Mouse (Mus musculus) kidney, embryonic 15.5 days (tissue): ENCODE measurements around the gene Gtpbp10. TPM values are rescaled to one million over a fixed set of nuclear protein-coding genes. Genes with fewer than 3 reads are reported as not detected.

Experiments used
- ATAC-seq: fragments of 200-750 bp; cut with Nextera tagmentation; replicated peaks from 2 replicates; pipeline ENCODE4 v1.8.0; 2017; ENCODE audit warnings: moderate TSS enrichment; ENCODE audit not compliant: low FRiP score
- H3K27ac ChIP-seq: fragments of 300-500 bp; sonication (generic); 2 replicates; pipeline ENCODE4 v1.5.1; 2015; ENCODE audit warnings: mild to moderate bottlenecking, inconsistent platforms
- H3K27me3 ChIP-seq: fragments of 300-500 bp; sonication (generic); 2 replicates; pipeline ENCODE4 v1.6.1; 2015; ENCODE audit warnings: inconsistent platforms
- H3K36me3 ChIP-seq: fragments of 300-500 bp; sonication (generic); 2 replicates; pipeline ENCODE4 v1.6.1; 2015; ENCODE audit warnings: inconsistent platforms
- H3K4me1 ChIP-seq: fragments of 300-500 bp; sonication (generic); 2 replicates; pipeline ENCODE4 v1.6.1; 2015; ENCODE audit warnings: inconsistent platforms
- H3K4me2 ChIP-seq: fragments of 300-500 bp; sonication (generic); 2 replicates; pipeline ENCODE4 v1.6.1; 2015; ENCODE audit warnings: moderate library complexity, mild to moderate bottlenecking, inconsistent platforms
- H3K4me3 ChIP-seq: fragments of 300-500 bp; sonication (generic); replicated peaks from 2 replicates; pipeline ENCODE4 v1.5.1; 2015; ENCODE audit warnings: mild to moderate bottlenecking, inconsistent platforms
- H3K9ac ChIP-seq: fragments of 300-500 bp; sonication (generic); 2 replicates; pipeline ENCODE4 v1.6.1; 2015; ENCODE audit warnings: mild to moderate bottlenecking, inconsistent platforms
- H3K9me3 ChIP-seq: fragments of 300-500 bp; sonication (generic); replicated peaks from 2 replicates; pipeline ENCODE4 v1.6.1; 2016; ENCODE audit warnings: inconsistent platforms
- WGBS: fragments of 180-500 bp; shearing (Covaris S2); methylation state at CpG from one replicate; pipeline ENCODE4 v1.1.7; 2015; ENCODE audit warnings: mixed read lengths; 5-methylcytosine and 5-hydroxymethylcytosine counted together
- polyA plus RNA-seq: library from polyadenylated mRNA; unstranded; fragments of >200 nt; fragmentation: Nextera tagmentation; extraction: Ambion mirVana; gene quantifications from 2 replicates; pipeline ENCODE4 v1.2.1, GENCODE M21; 2015

Gtpbp10 gene
- polyA plus RNA-seq, 1 experiment from 2014 or later = 31.5 TPM

DNA sequence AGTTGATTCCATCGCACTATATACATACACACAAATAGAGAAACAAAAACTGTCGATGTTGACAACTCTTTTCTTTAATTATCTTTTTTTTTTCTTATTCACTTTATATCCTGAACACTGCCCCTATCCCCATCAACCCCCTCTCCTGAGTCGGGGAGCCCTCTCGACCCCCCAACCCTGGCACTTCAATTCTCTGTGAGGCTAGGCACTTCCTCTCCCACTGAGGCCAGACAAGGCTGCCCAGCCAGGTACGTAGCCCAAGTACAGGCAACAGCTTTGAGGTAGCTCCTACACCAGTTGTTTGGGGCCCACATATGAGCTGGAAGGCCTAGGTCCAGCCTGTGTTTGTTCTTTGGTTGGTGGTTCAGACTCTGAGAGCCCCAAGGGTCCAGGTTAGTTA lies 43.9 kb downstream of the Gtpbp10 start:
- H3K4me1 ChIP-seq = peaks cover 4% of the 10 kb centered on the region; the same call in 1 of the 2 replicates
- peak overlapping the region; percentile 78; the same call in 1 of the 2 replicates for H3K4me2 ChIP-seq
- H3K27ac ChIP-seq = no peak overlapping the region
- WGBS = 81% methylated on average over 5 of the region's 5 CpGs
- H3K9ac ChIP-seq = no peak overlapping the region
- 0 out of 2 replicates have a peak, but pooled peaks cover 2% of the 10 kb centered on the region for H3K27me3 ChIP-seq
- ATAC-seq = no peak
- peaks cover 8% of the 10 kb centered on the region; the same call in 1 of the 2 replicates for H3K36me3 ChIP-seq
- no peak overlapping the region for H3K4me3 ChIP-seq
- no peaks in the 10 kb centered on the region for H3K9me3 ChIP-seq

DNA sequence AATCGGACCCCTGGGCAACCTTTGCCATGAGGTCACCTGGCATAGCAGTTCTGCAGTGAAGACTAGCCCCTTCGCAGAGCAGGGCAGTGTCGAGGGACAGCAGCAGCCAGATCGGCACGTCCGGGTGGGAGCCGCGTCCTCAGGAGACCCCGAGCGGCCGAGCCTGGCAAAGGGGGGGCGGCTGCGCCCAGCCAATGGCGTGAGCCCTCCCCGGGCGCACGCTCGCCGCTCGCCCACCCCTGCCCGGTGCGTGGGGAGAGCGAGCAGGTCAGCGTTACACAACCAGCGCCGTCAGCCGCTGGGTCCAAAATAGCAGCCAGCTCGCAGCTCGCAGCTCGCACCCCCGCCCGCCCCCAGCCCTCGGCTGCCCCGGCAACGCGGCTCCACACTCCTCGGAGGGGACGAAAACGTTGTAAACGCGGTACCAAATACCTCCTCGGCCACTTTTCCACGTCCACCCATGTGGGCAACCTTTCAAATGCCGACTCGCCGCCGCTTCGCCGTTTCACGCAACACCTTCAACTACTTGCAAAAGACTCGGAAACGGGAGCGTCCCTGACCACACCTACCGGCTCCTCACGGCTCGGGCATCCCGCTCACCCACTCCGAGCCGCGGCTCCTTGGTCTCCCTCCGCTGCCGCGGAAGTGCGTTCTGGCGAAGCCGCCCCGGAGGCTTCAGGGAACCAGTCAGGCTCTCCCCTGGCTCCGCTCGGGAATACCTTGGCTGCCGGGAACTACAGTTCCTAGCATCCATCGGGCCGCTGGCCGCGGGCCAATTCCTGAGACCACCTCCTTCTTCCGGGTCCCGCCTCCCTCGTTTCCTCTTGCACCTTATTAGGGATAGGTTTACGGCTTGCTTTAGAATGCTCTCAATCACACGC lies 44.9 kb downstream of the Gtpbp10 start, which contains the start of gene Cldn12:
Cldn12 (minus strand) TSS at position 763 of the 881 bp plus-strand sequence.
- ATAC-seq = peak; percentile 97
- Histone ChIP-seq H3K36me3 (peaks cover 9% of the 10 kb centered on the region; the same call in 1 of the 2 replicates), H3K4me2 (peak within 1 kb of the TSS; percentile 78), H3K27ac (peak within 1 kb of the TSS; percentile 92), H3K9ac (peak within 1 kb of the TSS; percentile 72), H3K4me1 (peaks cover 4% of the 10 kb centered on the region; the same call in 1 of the 2 replicates), H3K9me3 (no peaks in the 10 kb centered on the region), H3K4me3 (peak within 1 kb of the TSS; percentile 72), H3K27me3 (no peaks in the 10 kb centered on the region)
- WGBS = under 1% methylated on average over 78 of the region's 79 CpGs

DNA sequence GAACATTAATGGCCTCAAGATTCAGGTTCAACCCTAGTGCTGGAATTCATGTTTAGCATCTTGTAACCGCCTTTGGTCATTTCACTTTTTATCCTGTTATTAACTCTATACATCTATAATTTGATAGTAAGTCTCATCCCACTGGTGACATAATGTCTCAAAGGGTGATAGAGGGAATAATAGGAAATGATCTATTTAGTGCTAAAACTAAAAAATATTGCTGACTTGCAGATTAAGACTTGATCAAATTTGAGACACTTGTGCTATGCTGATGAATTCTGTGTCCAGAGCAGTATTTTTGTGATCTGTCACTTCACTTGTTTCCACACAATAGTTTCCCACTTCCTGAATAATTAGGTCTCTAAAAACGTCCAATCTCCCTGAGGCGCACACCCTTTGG lies 47.9 kb downstream of the Gtpbp10 start:
- no peaks in the 10 kb centered on the region for H3K27me3 ChIP-seq
- ATAC-seq = no peak
- H3K9me3 ChIP-seq = no peaks in the 10 kb centered on the region
- 86% methylated on average over 3 of the region's 3 CpGs for WGBS
- H3K4me1 ChIP-seq = peaks cover 4% of the 10 kb centered on the region; the same call in 1 of the 2 replicates
- H3K4me3 ChIP-seq = no peak overlapping the region
- H3K36me3 ChIP-seq = peaks cover 26% of the 10 kb centered on the region
- no peak overlapping the region for H3K4me2 ChIP-seq
- H3K9ac ChIP-seq = no peak overlapping the region
- H3K27ac ChIP-seq = no peak overlapping the region

DNA sequence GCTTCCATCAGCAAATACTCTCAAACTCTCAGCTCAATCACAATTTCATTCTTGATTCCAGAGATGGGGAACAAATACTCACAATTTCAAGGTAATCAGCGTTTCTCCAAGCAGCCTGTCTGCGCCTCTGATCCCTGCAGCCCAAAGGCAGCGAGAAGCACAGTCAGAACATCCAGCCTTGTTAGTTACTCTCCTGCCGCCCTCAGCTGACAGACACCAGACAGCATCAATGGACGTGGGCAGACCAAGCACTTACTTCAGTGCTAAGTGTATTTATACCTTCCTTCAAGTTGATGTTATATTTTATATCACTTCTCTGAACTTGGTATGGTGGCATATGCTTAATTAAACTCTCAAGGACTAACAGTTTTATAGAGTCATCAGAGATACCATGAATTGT lies 48.3 kb downstream of the Gtpbp10 start:
- no peak overlapping the region for H3K4me2 ChIP-seq
- H3K9ac ChIP-seq = no peak overlapping the region
- 81% methylated on average over 5 of the region's 5 CpGs for WGBS
- H3K27me3 ChIP-seq = no peaks in the 10 kb centered on the region
- no peak for ATAC-seq
- 0 out of 2 replicates have a peak overlapping the region, but pooled peaks have one; percentile 13 for H3K27ac ChIP-seq
- no peak overlapping the region for H3K4me3 ChIP-seq
- H3K4me1 ChIP-seq = peaks cover 4% of the 10 kb centered on the region; the same call in 1 of the 2 replicates
- peaks cover 29% of the 10 kb centered on the region for H3K36me3 ChIP-seq
- no peaks in the 10 kb centered on the region for H3K9me3 ChIP-seq

DNA sequence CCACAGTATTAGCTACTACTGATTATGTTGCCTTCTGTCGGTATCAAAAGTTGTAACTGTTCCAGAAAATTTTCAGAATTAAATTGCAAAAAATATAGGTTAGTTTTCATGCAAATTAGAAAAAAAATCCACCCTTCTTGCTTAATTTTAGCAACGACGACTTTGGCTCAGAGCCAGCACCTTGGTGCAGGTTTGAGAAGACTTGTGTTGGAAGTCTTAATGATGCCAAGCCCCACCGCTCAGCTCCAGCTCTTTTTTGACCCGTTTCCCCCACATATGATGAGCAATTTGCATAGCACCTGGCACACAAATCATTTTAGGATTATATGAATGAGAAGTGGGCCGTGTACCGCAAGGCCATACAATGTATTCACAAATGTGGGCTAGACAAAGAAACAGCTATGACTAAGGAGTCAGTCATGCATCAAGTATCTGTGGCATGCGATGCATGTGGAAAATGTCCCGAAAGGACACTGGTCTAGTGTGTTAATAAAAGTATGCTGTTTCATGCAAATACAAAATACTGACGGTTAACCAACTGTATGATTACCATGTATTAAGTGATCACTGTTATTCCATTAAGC lies 48.9 kb downstream of the Gtpbp10 start:
- no peaks in the 10 kb centered on the region for H3K9me3 ChIP-seq

DNA sequence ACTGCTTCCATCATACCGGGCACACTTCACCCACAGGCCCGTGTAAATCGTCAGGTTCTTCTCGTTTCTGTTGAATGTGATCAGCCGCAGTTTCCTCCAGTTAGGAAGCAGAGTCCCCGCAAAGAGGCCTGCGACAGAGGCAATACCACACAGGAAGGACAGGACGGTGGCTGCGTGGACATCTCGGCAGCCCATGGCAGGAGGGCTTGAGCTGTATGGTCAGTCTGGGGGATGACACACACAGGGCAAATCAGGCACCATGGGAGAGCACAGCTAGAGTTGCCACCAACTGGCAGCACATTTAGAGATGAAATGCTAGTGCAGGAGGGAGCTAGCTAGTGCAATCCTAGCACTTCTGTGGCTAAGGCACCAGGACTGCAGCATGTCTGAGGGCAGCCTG lies 51.1 kb downstream of the Gtpbp10 start:
- ATAC-seq = peak; percentile 53
- no peaks in the 10 kb centered on the region for H3K4me1 ChIP-seq
- WGBS = 87% methylated on average over 10 of the region's 10 CpGs
- H3K36me3 ChIP-seq = peaks cover 41% of the 10 kb centered on the region
- H3K27ac ChIP-seq = no peak overlapping the region
- H3K4me3 ChIP-seq = no peak overlapping the region
- H3K4me2 ChIP-seq = no peak overlapping the region
- no peaks in the 10 kb centered on the region for H3K27me3 ChIP-seq
- no peaks in the 10 kb centered on the region for H3K9me3 ChIP-seq
- no peak overlapping the region for H3K9ac ChIP-seq

More for the DNA sequence above, 48.9 kb downstream of the Gtpbp10 start:
- H3K4me3 ChIP-seq = no peak overlapping the region
- ATAC-seq = no peak
- WGBS = 73% methylated on average over 10 of the region's 10 CpGs
- peaks cover 31% of the 10 kb centered on the region for H3K36me3 ChIP-seq
- H3K4me1 ChIP-seq = peaks cover 4% of the 10 kb centered on the region; the same call in 1 of the 2 replicates
- H3K9ac ChIP-seq = no peak overlapping the region
- no peak overlapping the region for H3K4me2 ChIP-seq
- H3K27me3 ChIP-seq = no peaks in the 10 kb centered on the region
- H3K27ac ChIP-seq = no peak overlapping the region

DNA sequence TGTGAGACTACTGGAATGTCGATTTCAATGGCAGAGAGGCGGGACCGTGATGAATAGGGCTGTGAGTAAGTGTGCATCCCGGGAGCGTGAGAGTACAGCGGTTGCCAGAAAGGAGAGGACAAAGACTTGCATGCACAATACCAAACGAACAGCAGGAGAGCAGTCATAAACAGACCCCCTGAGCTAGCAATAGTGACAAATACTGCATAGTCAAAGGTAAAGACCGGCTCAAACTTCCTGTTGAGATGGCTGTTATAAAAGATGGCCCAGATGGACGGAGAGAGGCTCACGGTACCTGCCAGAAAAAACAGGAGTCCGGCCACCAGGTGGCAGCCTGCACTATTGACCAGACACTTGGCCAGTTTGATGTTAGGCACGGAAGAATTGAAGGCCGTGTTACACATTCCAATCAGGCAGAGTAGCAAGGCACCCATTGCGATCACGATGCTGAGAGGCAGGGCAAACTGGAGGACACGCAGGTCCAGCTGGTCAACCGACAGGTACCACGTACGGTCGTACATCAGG lies 51.6 kb downstream of the Gtpbp10 start:
- no peak overlapping the region for H3K4me3 ChIP-seq
- no peaks in the 10 kb centered on the region for H3K4me1 ChIP-seq
- WGBS = 57% methylated on average over 20 of the region's 20 CpGs
- H3K9ac ChIP-seq = no peak overlapping the region
- peaks cover 41% of the 10 kb centered on the region for H3K36me3 ChIP-seq
- H3K27me3 ChIP-seq = no peaks in the 10 kb centered on the region
- no peak overlapping the region for H3K4me2 ChIP-seq
- ATAC-seq = peak; percentile 55; the same call in 1 of the 2 replicates
- H3K27ac ChIP-seq = no peak overlapping the region
- H3K9me3 ChIP-seq = no peaks in the 10 kb centered on the region

DNA sequence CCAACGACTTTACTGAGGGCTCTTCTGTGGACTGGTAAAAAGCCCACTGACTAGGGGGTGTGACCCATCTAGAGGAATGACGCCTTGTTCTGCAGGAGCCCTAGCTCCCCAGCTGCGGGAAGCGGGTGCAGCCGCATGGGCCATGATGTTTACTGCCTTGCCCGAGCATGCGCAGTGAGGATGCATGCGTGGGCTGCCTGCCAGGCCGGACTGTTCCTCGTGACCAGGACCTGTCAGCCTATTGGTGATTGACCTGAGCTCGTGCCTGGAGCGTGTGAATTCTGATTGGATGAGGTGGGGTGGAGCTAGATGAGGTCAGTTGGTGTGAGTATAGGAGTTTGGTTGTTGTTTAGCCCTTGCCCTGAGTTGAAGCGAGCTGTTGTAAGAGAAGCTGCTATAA lies 54.9 kb downstream of the Gtpbp10 start:
- no peak overlapping the region for H3K9ac ChIP-seq
- no peaks in the 10 kb centered on the region for H3K9me3 ChIP-seq
- 90% methylated on average over 13 of the region's 13 CpGs for WGBS
- no peaks in the 10 kb centered on the region for H3K4me1 ChIP-seq
- peaks cover 32% of the 10 kb centered on the region for H3K36me3 ChIP-seq
- no peak for ATAC-seq
- H3K4me3 ChIP-seq = no peak overlapping the region
- H3K27ac ChIP-seq = no peak overlapping the region
- H3K27me3 ChIP-seq = no peaks in the 10 kb centered on the region
- no peak overlapping the region for H3K4me2 ChIP-seq

DNA sequence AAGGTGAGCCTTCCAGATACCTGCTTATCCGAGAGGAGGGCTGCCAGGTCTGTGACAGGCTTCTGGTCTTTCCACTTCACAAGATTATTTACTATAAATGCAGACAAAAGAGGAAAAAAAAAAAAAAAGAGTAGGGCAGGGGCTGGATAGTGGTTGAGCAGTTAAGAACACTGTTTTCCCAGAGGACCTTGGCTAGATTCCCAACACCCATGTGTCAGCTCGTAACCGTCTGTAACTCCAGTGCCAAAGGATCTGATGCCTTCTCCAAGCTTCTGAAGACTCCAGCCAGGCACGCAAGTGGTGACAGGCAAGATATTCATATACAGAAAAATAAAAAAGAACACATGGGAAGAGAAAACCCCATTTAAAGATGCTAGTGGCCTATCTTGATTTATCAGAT lies 56.0 kb downstream of the Gtpbp10 start:
- ATAC-seq = no peak
- Histone ChIP-seq H3K4me1 (no peaks in the 10 kb centered on the region), H3K4me2 (no peak overlapping the region), H3K9me3 (no peaks in the 10 kb centered on the region), H3K27ac (no peak overlapping the region), H3K27me3 (no peaks in the 10 kb centered on the region), H3K9ac (no peak overlapping the region), H3K36me3 (peaks cover 32% of the 10 kb centered on the region), H3K4me3 (no peak overlapping the region)
- 93% methylated on average over 4 of the region's 4 CpGs for WGBS

DNA sequence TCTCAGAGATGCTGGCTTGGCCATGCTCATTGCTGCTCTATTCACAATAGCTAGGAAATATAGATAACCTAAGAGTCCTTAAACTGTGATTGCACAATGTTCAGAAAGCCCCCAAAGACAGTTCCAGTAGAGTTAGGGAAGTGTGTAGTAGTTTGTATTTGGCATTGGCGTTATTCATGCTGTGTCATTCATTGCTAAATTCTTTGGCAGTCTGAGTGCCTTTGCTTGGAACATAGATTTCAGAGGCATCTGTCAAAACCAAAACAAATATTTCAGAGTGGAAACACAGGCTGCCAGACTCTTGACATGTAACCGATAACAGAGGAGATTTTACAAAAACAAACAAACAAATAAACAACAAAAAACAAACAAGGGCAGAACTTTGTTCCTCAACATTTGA lies 57.8 kb downstream of the Gtpbp10 start:
- no peak for ATAC-seq
- WGBS = 85% methylated on average over 2 of the region's 2 CpGs
- Histone ChIP-seq H3K27me3 (no peaks in the 10 kb centered on the region), H3K9me3 (no peaks in the 10 kb centered on the region), H3K4me2 (no peak overlapping the region), H3K9ac (no peak overlapping the region), H3K36me3 (peaks cover 17% of the 10 kb centered on the region), H3K4me3 (no peak overlapping the region), H3K4me1 (no peaks in the 10 kb centered on the region; the same call in 1 of the 2 replicates), H3K27ac (no peak overlapping the region)

DNA sequence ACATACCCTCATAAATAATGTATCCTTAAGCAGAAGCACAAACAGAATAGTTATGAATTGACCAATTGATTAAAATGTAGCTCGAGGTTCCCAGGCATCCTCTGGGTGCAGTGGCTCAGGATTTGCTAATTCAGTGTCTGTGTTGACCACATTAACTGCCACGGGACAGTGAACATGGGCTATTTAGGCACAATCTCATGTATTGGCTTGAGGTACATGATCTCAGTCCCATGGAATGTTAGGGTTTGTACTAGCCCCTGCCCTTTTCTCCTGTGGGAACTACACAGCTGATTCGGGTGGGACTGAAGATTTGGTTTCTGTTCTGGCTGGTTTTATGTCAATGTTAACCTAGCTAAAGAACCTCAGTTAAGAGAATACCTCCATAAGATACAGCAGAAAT lies 62.9 kb downstream of the Gtpbp10 start:
- H3K9me3 ChIP-seq = no peaks in the 10 kb centered on the region
- H3K4me3 ChIP-seq = no peak overlapping the region
- no peak overlapping the region for H3K9ac ChIP-seq
- peak; percentile 66; the same call in 1 of the 2 replicates for ATAC-seq
- no peak overlapping the region for H3K27ac ChIP-seq
- peaks cover 5% of the 10 kb centered on the region; the same call in 1 of the 2 replicates for H3K27me3 ChIP-seq
- H3K4me1 ChIP-seq = no peaks in the 10 kb centered on the region; the same call in 1 of the 2 replicates
- H3K36me3 ChIP-seq = no peaks in the 10 kb centered on the region
- WGBS = 37% methylated on average over 3 of the region's 3 CpGs
- no peak overlapping the region for H3K4me2 ChIP-seq

DNA sequence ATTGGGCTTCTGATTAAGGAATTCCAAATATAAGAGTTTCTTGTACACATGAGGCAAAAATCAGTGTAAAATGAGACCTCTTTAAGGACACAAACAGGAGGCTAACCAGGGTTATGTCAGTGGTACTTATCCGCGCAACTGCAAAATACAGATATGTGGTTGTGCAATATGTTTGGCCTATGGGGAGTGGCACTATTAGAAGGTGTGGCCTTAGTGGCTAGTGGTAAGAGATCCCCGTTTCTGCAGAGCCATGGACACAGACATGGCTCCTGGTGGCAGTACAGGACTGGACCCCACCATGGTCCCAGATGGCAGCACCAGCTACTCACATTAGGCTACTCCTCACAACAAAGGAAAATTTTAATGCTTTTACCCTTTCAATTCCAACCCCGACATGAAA lies 64.3 kb downstream of the Gtpbp10 start:
- H3K9me3 ChIP-seq = no peaks in the 10 kb centered on the region
- no peaks in the 10 kb centered on the region; the same call in 1 of the 2 replicates for H3K4me1 ChIP-seq
- peaks cover 5% of the 10 kb centered on the region; the same call in 1 of the 2 replicates for H3K27me3 ChIP-seq
- H3K4me2 ChIP-seq = no peak overlapping the region
- no peak overlapping the region for H3K9ac ChIP-seq
- no peak overlapping the region for H3K27ac ChIP-seq
- H3K36me3 ChIP-seq = no peaks in the 10 kb centered on the region
- ATAC-seq = no peak
- no peak overlapping the region for H3K4me3 ChIP-seq
- WGBS = 89% methylated on average over 4 of the region's 4 CpGs
